Mouse (Mus musculus): Measurements from ENCODE around the gene BC034090. TPM values are rescaled to one million over a fixed set of nuclear protein-coding genes. Genes with fewer than 3 reads are reported as not detected.

BC034090 gene
- polyA plus RNA-seq, 1 experiment from 2014 or later = 6.0 TPM

DNA sequence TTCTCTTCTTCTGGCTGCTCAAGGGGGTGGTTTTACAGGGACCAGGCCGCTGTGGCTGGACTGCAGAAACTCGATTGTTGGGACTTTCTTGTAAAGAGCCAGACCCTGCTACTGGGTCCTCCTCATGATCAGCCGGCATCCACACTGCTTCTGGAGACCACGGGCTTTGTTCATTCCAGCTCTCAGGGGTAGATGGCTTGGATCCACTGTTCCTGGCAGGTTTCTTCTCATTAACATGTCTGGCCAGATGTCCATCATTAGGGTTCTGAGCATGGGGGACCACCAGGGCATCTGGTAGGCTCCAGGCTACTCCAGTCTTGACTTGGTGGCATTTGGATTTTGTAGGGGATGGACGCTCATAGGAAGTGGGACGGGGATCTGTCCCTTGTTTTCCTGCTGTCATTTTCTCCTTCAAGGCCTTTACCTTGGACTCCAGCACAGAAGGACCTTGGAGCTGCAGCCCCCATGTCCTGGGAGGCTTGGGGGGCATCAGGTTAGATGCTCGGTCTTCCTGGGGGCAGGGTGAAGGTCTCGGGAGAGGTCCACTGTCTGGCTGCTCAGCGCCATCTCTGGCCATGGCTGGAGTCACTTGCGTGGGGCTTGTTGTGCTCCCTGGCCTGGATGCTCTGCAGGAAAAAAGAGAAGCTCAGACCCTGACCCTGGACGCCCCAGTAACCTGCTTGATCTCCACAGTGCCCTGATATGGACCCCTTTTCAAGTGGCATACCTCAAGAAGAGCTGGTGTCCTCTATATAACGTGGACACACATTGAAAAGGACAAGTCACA is 2.4 kb downstream of the BC034090 start:
- no peaks in the 10 kb centered on the region for H3K27me3 ChIP-seq
- 77% methylated on average over 12 of the region's 12 CpGs for WGBS
- peaks cover 15% of the 10 kb centered on the region for H3K36me3 ChIP-seq
- H3K4me2 ChIP-seq = no peak overlapping the region
- H3K27ac ChIP-seq = no peak overlapping the region
- no peak for ATAC-seq (ENCODE audit: insufficient number of reproducible peaks, low FRiP score, low TSS enrichment, low read depth)
- H3K4me3 ChIP-seq = no peak overlapping the region
- peaks cover 41% of the 10 kb centered on the region for H3K4me1 ChIP-seq
- no peak overlapping the region for H3K9ac ChIP-seq
- H3K9me3 ChIP-seq = no peaks in the 10 kb centered on the region

DNA sequence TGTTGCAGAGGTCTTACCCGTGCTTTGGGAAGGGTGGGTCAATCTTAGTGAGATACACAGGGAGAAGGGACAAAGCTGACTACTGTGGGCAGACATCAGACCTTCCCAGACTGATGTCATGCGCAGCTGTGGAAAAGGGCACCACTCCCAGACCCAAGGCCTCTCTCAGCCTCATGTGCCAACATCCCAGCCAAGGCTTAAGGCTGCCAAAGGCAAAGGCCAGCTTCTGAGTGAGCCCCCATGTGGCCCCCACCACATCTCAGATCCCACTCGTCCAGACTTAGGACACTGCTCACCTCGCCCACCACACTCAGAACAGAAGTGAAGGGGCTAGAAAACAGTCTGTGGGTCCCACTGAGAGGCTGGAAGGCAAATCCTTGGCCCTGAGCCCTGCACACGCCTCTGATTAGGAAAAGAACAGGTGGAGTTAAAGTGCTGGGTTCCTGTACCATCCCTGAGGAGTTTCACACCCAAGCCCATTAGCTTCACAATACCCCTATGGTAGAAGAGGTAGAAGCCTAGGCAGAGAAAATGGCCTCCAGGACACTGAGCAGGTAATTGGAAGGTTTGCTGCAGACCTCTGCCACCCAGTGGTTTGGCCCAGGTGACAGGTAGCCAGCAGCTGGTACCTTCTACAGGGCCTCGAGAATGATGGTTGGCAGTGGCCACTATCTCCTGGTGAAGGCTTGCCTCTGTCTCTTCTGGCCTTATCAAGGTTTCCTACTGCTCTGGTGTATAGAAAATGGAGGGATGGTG is 4.1 kb downstream of the BC034090 start:
- peaks cover 46% of the 10 kb centered on the region for H3K4me1 ChIP-seq
- WGBS = 69% methylated on average over 6 of the region's 6 CpGs
- no peaks in the 10 kb centered on the region for H3K27me3 ChIP-seq
- H3K36me3 ChIP-seq = peaks cover 22% of the 10 kb centered on the region
- ATAC-seq (ENCODE audit: insufficient number of reproducible peaks, low FRiP score, low TSS enrichment, low read depth) = no peak
- no peak overlapping the region for H3K4me2 ChIP-seq
- no peak overlapping the region for H3K27ac ChIP-seq
- H3K4me3 ChIP-seq = no peak overlapping the region
- H3K9ac ChIP-seq = no peak overlapping the region
- H3K9me3 ChIP-seq = no peaks in the 10 kb centered on the region

DNA sequence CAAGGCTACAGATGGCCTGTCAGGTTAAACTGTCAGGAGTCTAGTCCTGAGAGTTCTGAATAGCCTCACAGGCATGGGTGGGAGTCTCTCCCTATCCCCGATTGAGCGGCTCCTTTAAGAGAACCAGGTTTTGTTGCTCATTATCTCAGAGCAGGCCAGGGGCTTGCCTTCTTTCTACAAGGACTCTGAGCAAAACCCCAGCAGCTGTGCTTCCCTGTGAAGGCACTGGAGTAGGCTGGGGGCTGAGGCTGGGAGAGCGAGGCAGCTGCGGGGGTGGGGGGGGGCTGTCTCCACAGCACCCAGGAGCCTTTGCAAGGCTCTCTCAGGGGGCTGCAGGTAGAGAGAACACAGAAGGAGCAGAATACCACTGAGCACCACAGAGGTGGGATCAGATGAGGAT is 5.1 kb downstream of the BC034090 start:
- no peak for ATAC-seq (ENCODE audit: insufficient number of reproducible peaks, low FRiP score, low TSS enrichment, low read depth)
- Histone ChIP-seq H3K9ac (no peak overlapping the region), H3K36me3 (peaks cover 22% of the 10 kb centered on the region), H3K4me3 (no peak overlapping the region), H3K27ac (no peak overlapping the region; the same call in 1 of the 2 replicates), H3K9me3 (no peaks in the 10 kb centered on the region), H3K4me1 (peaks cover 52% of the 10 kb centered on the region), H3K27me3 (no peaks in the 10 kb centered on the region), H3K4me2 (no peak overlapping the region)
- 58% methylated on average over 4 of the region's 4 CpGs for WGBS

DNA sequence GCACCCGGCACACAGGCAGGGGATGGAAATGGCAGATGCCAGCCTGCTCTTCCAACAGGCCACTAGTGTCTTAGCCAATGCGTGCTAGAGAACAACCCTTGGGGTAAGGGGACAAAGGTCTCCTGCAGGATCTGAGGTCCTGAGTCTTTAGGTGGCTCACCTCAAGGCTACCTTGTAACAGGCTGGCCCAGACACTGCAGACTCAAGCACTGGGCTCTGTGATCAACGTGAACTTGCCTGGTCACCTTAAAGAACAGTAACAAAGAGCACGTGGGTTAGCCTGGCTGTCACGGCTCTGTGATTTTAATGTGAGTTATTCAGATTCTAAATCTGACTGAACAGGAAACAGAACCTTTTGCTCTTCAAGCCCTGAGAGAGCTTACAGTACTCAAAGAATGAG is 6.1 kb downstream of the BC034090 start:
- WGBS = 77% methylated on average over 5 of the region's 5 CpGs
- H3K4me1 ChIP-seq = peaks cover 62% of the 10 kb centered on the region
- H3K4me3 ChIP-seq = no peak overlapping the region
- H3K9ac ChIP-seq = no peak overlapping the region
- H3K27me3 ChIP-seq = no peaks in the 10 kb centered on the region
- no peak overlapping the region for H3K4me2 ChIP-seq
- H3K27ac ChIP-seq = no peak overlapping the region
- no peaks in the 10 kb centered on the region for H3K9me3 ChIP-seq
- H3K36me3 ChIP-seq = peaks cover 22% of the 10 kb centered on the region
- ATAC-seq (ENCODE audit: insufficient number of reproducible peaks, low FRiP score, low TSS enrichment, low read depth) = no peak

DNA sequence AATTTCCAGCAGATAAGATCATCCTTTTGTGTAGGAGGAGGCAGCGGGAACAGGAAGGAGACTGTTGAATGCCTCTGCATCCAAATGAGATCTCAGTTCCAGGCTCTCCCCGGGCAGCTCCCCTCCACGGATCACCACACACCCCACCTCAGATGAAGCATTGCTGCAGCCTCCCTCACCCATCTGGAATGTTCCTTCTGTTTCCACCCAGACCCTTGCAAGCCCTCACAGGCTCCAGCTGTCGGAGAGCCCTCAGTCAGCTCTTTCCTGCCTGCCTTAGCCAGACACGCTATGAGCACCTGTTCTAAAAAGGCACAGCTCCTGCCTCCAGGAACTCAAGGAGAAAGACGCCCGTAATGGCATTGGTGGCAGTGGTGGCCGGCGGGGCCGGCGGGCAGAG is 6.9 kb downstream of the BC034090 start:
- no peak overlapping the region for H3K4me3 ChIP-seq
- ATAC-seq (ENCODE audit: insufficient number of reproducible peaks, low FRiP score, low TSS enrichment, low read depth) = no peak
- H3K4me2 ChIP-seq = no peak overlapping the region
- H3K9ac ChIP-seq = no peak overlapping the region
- H3K36me3 ChIP-seq = peaks cover 22% of the 10 kb centered on the region
- no peaks in the 10 kb centered on the region for H3K27me3 ChIP-seq
- no peaks in the 10 kb centered on the region for H3K9me3 ChIP-seq
- H3K4me1 ChIP-seq = peaks cover 67% of the 10 kb centered on the region
- H3K27ac ChIP-seq = peak overlapping the region; percentile 47
- WGBS = 52% methylated on average over 11 of the region's 11 CpGs

DNA sequence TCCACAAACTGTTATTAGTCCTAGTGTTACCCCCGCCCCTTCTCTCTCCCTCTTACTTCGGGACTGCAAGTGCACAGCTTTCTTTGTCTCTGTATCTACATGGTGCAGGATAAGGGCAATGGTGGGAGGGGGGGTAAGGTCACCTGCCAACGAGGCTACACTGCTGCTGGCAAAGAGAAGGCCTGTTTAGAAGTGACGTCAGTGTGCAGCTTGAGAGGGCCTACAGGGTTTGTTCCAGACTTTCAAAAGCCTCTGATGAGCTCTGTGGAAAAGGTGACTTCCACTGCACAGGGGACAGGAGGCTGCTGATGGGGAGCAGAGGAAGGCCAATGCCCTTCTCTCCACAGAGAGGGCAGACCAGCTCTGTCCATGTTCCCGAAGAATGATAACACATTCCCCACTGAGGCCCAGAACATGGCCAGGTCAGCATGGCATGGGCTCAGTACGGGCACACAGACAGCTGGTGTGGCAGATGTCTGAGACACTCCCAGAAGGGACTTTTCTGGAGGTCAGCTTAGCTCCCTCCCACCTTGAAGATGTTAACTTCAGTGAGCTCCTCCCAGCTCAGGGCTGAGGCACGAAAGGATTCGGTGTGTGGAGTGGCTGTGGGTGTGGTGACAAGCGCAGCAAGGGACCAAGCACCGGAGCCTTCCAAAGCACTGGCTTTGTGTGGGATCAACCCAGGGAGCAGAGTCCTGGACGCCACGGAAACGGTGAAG is 7.8 kb downstream of the BC034090 start:
- Histone ChIP-seq H3K9me3 (no peaks in the 10 kb centered on the region), H3K9ac (no peak overlapping the region), H3K4me3 (no peak overlapping the region), H3K4me1 (peaks cover 72% of the 10 kb centered on the region), H3K27me3 (no peaks in the 10 kb centered on the region), H3K36me3 (peaks cover 15% of the 10 kb centered on the region), H3K27ac (peak overlapping the region; percentile 47; the same call in 1 of the 2 replicates), H3K4me2 (no peak overlapping the region)
- ATAC-seq (ENCODE audit: insufficient number of reproducible peaks, low FRiP score, low TSS enrichment, low read depth) = no peak
- 62% methylated on average over 13 of the region's 13 CpGs for WGBS

DNA sequence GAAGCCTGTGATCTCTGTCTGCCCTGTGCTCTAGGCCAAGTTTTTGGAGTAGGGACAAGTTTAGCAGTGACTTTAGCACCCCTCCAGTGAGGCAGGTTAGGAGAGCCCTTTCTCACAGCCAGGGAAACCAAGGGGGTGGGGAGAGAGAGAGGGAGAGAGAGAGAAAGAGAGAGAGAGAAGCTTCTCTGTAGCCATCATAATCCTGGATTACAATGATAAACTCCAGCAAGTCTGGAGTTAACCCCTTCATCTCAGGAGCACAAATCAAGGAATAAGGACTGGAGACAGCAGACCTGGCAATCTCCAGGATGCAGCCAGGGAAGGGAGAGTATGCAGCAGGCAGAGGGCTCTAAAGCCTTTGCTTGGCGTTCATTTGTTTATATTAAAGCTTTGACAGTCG is 8.6 kb downstream of the BC034090 start:
- Histone ChIP-seq H3K9me3 (no peaks in the 10 kb centered on the region), H3K27ac (no peak overlapping the region), H3K4me3 (no peak overlapping the region), H3K4me1 (peaks cover 79% of the 10 kb centered on the region), H3K36me3 (peaks cover 7% of the 10 kb centered on the region; the same call in 1 of the 2 replicates), H3K9ac (no peak overlapping the region), H3K27me3 (no peaks in the 10 kb centered on the region), H3K4me2 (no peak overlapping the region)
- WGBS = 28% methylated on average over 2 of the region's 2 CpGs
- ATAC-seq (ENCODE audit: insufficient number of reproducible peaks, low FRiP score, low TSS enrichment, low read depth) = no peak

DNA sequence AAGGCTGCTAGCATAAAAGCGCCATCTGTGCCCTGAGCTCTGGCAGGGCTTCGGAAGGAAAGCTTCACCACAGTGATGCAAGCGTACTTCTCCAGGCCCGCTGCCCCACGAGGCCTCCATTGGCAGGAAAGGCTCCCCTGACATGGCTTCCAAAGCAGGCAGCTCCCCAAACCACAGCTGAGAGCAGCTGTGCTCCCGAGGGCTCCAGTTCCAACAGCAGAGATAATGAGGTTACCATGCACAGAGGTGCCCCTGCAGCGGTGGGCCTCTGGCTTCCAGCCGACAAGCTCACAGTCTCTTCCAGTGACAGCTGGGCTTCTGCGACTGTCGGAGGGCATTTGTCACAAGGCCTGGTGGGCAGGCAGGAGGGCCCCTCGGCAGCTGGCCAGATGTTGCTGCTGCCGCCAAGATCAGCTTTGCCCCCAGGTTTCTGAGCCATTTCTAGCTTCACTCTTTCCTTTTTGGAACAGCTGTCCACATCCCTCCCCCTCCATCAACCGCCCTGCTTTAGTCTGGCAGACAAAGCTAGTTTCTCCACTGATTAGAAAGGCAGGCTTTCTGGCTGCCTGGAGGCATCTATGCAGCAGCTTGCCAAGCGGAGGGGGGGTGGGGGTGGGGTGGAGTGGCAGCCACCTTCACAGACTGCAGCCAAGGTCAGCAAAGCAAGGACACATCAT is 10.2 kb downstream of the BC034090 start:
- peak overlapping the region; percentile 26 for H3K4me2 ChIP-seq
- WGBS = 11% methylated on average over 14 of the region's 14 CpGs
- no peaks in the 10 kb centered on the region for H3K27me3 ChIP-seq
- no peak overlapping the region for H3K4me3 ChIP-seq
- no peak overlapping the region for H3K9ac ChIP-seq
- peak; percentile 76 for ATAC-seq (ENCODE audit: insufficient number of reproducible peaks, low FRiP score, low TSS enrichment, low read depth)
- no peaks in the 10 kb centered on the region for H3K9me3 ChIP-seq
- peaks cover 81% of the 10 kb centered on the region for H3K4me1 ChIP-seq
- H3K36me3 ChIP-seq = 0 out of 2 replicates have a peak, but pooled peaks cover 6% of the 10 kb centered on the region
- H3K27ac ChIP-seq = peak overlapping the region; percentile 86

DNA sequence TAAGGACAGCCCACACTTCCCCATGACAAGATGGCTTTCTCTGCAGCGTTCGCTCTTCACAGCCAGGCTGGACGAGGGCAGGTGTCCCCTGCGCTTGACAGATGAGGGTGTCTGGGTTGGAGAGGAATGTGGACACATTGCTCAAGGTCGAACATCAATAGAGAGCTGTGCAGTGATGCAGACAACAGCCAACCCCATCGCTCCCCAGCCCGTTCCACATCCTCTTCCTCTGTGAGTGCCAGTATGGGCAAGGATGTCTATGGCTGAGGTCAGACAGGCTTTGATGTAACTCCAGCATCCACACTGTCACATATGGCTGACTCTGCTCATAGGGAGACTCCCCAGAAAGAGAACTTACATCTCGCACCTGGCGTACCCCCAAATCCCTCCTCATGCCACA is 10.9 kb downstream of the BC034090 start:
- no peak for ATAC-seq (ENCODE audit: insufficient number of reproducible peaks, low FRiP score, low TSS enrichment, low read depth)
- H3K4me1 ChIP-seq = peaks cover 88% of the 10 kb centered on the region
- H3K9me3 ChIP-seq = no peaks in the 10 kb centered on the region
- no peaks in the 10 kb centered on the region for H3K27me3 ChIP-seq
- H3K27ac ChIP-seq = peak overlapping the region; percentile 86
- H3K4me2 ChIP-seq = peak overlapping the region; percentile 26; the same call in 1 of the 2 replicates
- WGBS = 78% methylated on average over 9 of the region's 9 CpGs
- 0 out of 2 replicates have a peak, but pooled peaks cover 6% of the 10 kb centered on the region for H3K36me3 ChIP-seq
- no peak overlapping the region for H3K4me3 ChIP-seq
- H3K9ac ChIP-seq = no peak overlapping the region

DNA sequence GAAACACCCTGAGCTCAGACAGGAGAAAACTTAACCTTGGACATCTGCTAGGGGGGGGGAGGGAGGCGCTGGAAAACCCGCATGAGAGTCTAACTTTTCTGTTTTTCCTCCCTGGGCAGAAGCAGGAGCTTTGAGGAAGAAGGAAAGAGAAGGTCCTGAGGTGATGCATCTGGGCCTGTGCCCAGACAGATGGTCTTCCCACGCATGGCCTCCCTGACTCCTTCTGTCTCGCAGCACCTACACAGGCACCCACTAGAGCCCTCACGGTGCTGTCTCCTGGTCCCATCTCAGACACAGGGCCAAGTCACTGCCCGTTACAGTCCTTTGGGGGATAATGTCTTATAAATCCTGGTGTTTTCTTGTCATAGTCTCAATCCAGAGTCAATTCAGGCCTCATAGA is 11.5 kb downstream of the BC034090 start:
- 0 out of 2 replicates have a peak, but pooled peaks cover 6% of the 10 kb centered on the region for H3K36me3 ChIP-seq
- H3K9ac ChIP-seq = no peak overlapping the region
- WGBS = 56% methylated on average over 6 of the region's 6 CpGs
- no peaks in the 10 kb centered on the region for H3K9me3 ChIP-seq
- no peak for ATAC-seq (ENCODE audit: insufficient number of reproducible peaks, low FRiP score, low TSS enrichment, low read depth)
- H3K27ac ChIP-seq = peak overlapping the region; percentile 86; the same call in 1 of the 2 replicates
- H3K4me2 ChIP-seq = no peak overlapping the region
- H3K4me3 ChIP-seq = no peak overlapping the region
- peaks cover 86% of the 10 kb centered on the region for H3K4me1 ChIP-seq
- no peaks in the 10 kb centered on the region for H3K27me3 ChIP-seq

DNA sequence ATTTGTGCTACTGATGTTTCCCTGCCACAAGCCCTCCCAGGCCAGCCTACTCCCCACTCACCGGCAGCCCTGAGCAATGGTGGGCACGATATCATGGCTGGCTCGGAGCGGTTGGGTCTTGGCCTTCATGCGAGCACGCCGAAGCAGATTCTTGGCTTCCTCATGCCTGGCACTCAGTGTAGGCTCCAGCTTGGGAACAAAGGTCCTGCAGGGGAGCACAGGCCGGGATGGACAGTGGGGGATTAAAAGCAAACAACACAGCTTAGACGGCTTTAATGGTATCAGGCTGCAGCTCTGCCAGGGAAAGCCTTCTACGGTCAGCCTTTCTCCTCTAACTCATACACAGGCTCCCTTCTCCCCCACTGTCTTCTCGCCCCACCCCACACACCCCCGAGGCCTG is 11.9 kb downstream of the BC034090 start:
- H3K9me3 ChIP-seq = no peaks in the 10 kb centered on the region
- no peak for ATAC-seq (ENCODE audit: insufficient number of reproducible peaks, low FRiP score, low TSS enrichment, low read depth)
- 0 out of 2 replicates have a peak, but pooled peaks cover 6% of the 10 kb centered on the region for H3K36me3 ChIP-seq
- WGBS = 64% methylated on average over 12 of the region's 12 CpGs
- H3K27me3 ChIP-seq = no peaks in the 10 kb centered on the region
- H3K27ac ChIP-seq = peak overlapping the region; percentile 86; the same call in 1 of the 2 replicates
- H3K4me2 ChIP-seq = no peak overlapping the region
- no peak overlapping the region for H3K9ac ChIP-seq
- H3K4me3 ChIP-seq = no peak overlapping the region
- H3K4me1 ChIP-seq = peaks cover 82% of the 10 kb centered on the region
